Mouse (Mus musculus) hindbrain, embryonic 10.5 days (tissue): ENCODE measurements at regions not wholly inside any gene's neighbourhood (a gene's known extent, or its start where the extent isn't known, plus 50 kb on each side); places are given as distances from the start of the nearest gene placed in this dataset.

Source experiments
- DNase-seq: peaks from one replicate; pipeline ENCODE4 v3.0.0-alpha.2; 2017; ENCODE audit warnings: low spot score
- H3K27ac ChIP-seq: fragments of 300-500 bp; sonication (generic); 2 replicates; pipeline ENCODE4 v1.5.1; 2016; ENCODE audit warnings: mild to moderate bottlenecking, moderate library complexity
- H3K27me3 ChIP-seq: fragments of 300-500 bp; sonication (generic); 2 replicates; pipeline ENCODE4 v1.6.1; 2016; ENCODE audit warnings: mild to moderate bottlenecking; ENCODE audit not compliant: poor library complexity, insufficient read depth, severe bottlenecking
- H3K36me3 ChIP-seq: fragments of 300-500 bp; sonication (generic); 2 replicates; pipeline ENCODE4 v1.6.1; 2016; ENCODE audit warnings: mild to moderate bottlenecking, moderate library complexity
- H3K4me1 ChIP-seq: fragments of 300-500 bp; sonication (generic); replicated peaks from 2 replicates; pipeline ENCODE4 v1.6.1; 2016; ENCODE audit warnings: mild to moderate bottlenecking
- H3K4me3 ChIP-seq: fragments of 300-500 bp; sonication (generic); 2 replicates; pipeline ENCODE4 v1.5.1; 2016; ENCODE audit warnings: mild to moderate bottlenecking, moderate library complexity
- H3K9me3 ChIP-seq: fragments of 300-500 bp; sonication (generic); 2 replicates; pipeline ENCODE4 v1.6.1; 2016; ENCODE audit warnings: mild to moderate bottlenecking, moderate library complexity
- WGBS: fragments of 180-500 bp; shearing (Covaris S2); methylation state at CpG from one replicate; pipeline ENCODE4 v1.1.7; 2016; 5-methylcytosine and 5-hydroxymethylcytosine counted together

GRCm38 (mm10) chr7:74844306-74844929 is 289.8 kb upstream of the Slco3a1 start:
- H3K27me3 ChIP-seq, result no peaks in the 10 kb centered on the region
- DNase-seq, result peak; percentile 26
- no peaks in the 10 kb centered on the region for H3K9me3 ChIP-seq
- no peaks in the 10 kb centered on the region for H3K36me3 ChIP-seq
- H3K27ac ChIP-seq, result peak overlapping the region; percentile 70
- peaks cover 25% of the 10 kb centered on the region for H3K4me1 ChIP-seq
- no peak overlapping the region for H3K4me3 ChIP-seq
- WGBS, result 12% methylated on average over 6 of the region's 6 CpGs

GRCm38 (mm10) chr7:74823286-74823685 is 268.7 kb upstream of the Slco3a1 start:
- 76% methylated on average over 2 of the region's 2 CpGs for WGBS
- no peak overlapping the region for H3K4me3 ChIP-seq
- H3K9me3 ChIP-seq, result no peaks in the 10 kb centered on the region
- DNase-seq, result no peak
- no peak overlapping the region for H3K27ac ChIP-seq
- no peaks in the 10 kb centered on the region for H3K4me1 ChIP-seq
- H3K27me3 ChIP-seq, result no peaks in the 10 kb centered on the region
- no peaks in the 10 kb centered on the region for H3K36me3 ChIP-seq

- no peak for DNase-seq
- Histone ChIP-seq H3K4me3 (no peak overlapping the region), H3K27ac (no peak overlapping the region), H3K36me3 (no peaks in the 10 kb centered on the region), H3K27me3 (no peaks in the 10 kb centered on the region), H3K9me3 (no peaks in the 10 kb centered on the region), H3K4me1 (no peaks in the 10 kb centered on the region)
- 69% methylated on average over 1 of the region's 1 CpGs for WGBS
These were observed 238.7 kb upstream of the Slco3a1 start for GRCm38 (mm10) chr7:74793241-74793640.

GRCm38 (mm10) chr7:74788696-74789095 is 234.1 kb upstream of the Slco3a1 start:
- Histone ChIP-seq H3K36me3 (no peaks in the 10 kb centered on the region), H3K27me3 (no peaks in the 10 kb centered on the region), H3K4me3 (no peak overlapping the region), H3K9me3 (no peaks in the 10 kb centered on the region), H3K27ac (no peak overlapping the region), H3K4me1 (no peaks in the 10 kb centered on the region)
- WGBS, result 89% methylated on average over 1 of the region's 1 CpGs
- DNase-seq, result no peak

- Histone ChIP-seq H3K27me3 (no peaks in the 10 kb centered on the region), H3K4me1 (no peaks in the 10 kb centered on the region), H3K9me3 (no peaks in the 10 kb centered on the region), H3K4me3 (no peak overlapping the region), H3K27ac (no peak overlapping the region), H3K36me3 (no peaks in the 10 kb centered on the region)
- WGBS, result 88% methylated on average over 9 of the region's 9 CpGs
- no peak for DNase-seq
These were observed 217.1 kb upstream of the Slco3a1 start for GRCm38 (mm10) chr7:74771435-74772406.

- no peak overlapping the region for H3K27ac ChIP-seq
- H3K4me1 ChIP-seq, result no peaks in the 10 kb centered on the region
- 91% methylated on average over 4 of the region's 4 CpGs for WGBS
- no peak overlapping the region for H3K4me3 ChIP-seq
- no peak for DNase-seq
- no peaks in the 10 kb centered on the region for H3K36me3 ChIP-seq
- H3K9me3 ChIP-seq, result no peaks in the 10 kb centered on the region
- no peaks in the 10 kb centered on the region for H3K27me3 ChIP-seq
These were observed 212.0 kb upstream of the Slco3a1 start for GRCm38 (mm10) chr7:74766550-74766949.

GRCm38 (mm10) chr7:74757469-74757868 is 202.9 kb upstream of the Slco3a1 start:
- no peak overlapping the region for H3K4me3 ChIP-seq
- no peaks in the 10 kb centered on the region for H3K4me1 ChIP-seq
- no peak overlapping the region for H3K27ac ChIP-seq
- WGBS, result 88% methylated on average over 2 of the region's 2 CpGs
- no peaks in the 10 kb centered on the region for H3K9me3 ChIP-seq
- no peaks in the 10 kb centered on the region for H3K36me3 ChIP-seq
- H3K27me3 ChIP-seq, result no peaks in the 10 kb centered on the region
- no peak for DNase-seq

- no peaks in the 10 kb centered on the region for H3K36me3 ChIP-seq
- H3K27ac ChIP-seq, result no peak overlapping the region
- H3K4me1 ChIP-seq, result no peaks in the 10 kb centered on the region
- no peak for DNase-seq
- H3K27me3 ChIP-seq, result no peaks in the 10 kb centered on the region
- no peak overlapping the region for H3K4me3 ChIP-seq
- WGBS, result 75% methylated on average over 1 of the region's 1 CpGs
- no peaks in the 10 kb centered on the region for H3K9me3 ChIP-seq
These were observed 193.1 kb upstream of the Slco3a1 start for GRCm38 (mm10) chr7:74747704-74748103.

GRCm38 (mm10) chr7:74734941-74735340 is 180.4 kb upstream of the Slco3a1 start:
- DNase-seq, result no peak
- Histone ChIP-seq H3K27me3 (no peaks in the 10 kb centered on the region), H3K4me3 (no peak overlapping the region), H3K9me3 (no peaks in the 10 kb centered on the region), H3K36me3 (no peaks in the 10 kb centered on the region), H3K27ac (no peak overlapping the region), H3K4me1 (no peaks in the 10 kb centered on the region)
- 80% methylated on average over 6 of the region's 6 CpGs for WGBS

GRCm38 (mm10) chr7:74726324-74726991 is 171.9 kb upstream of the Slco3a1 start:
- Histone ChIP-seq H3K4me1 (no peaks in the 10 kb centered on the region), H3K36me3 (no peaks in the 10 kb centered on the region), H3K27ac (no peak overlapping the region), H3K9me3 (no peaks in the 10 kb centered on the region), H3K4me3 (no peak overlapping the region), H3K27me3 (no peaks in the 10 kb centered on the region)
- WGBS, result 84% methylated on average over 8 of the region's 8 CpGs
- no peak for DNase-seq

- Histone ChIP-seq H3K36me3 (no peaks in the 10 kb centered on the region), H3K27me3 (no peaks in the 10 kb centered on the region), H3K4me3 (no peak overlapping the region), H3K9me3 (no peaks in the 10 kb centered on the region), H3K4me1 (no peaks in the 10 kb centered on the region), H3K27ac (no peak overlapping the region)
- 96% methylated on average over 14 of the region's 14 CpGs for WGBS
- no peak for DNase-seq
These were observed 164.7 kb upstream of the Slco3a1 start for GRCm38 (mm10) chr7:74719321-74719720.

GRCm38 (mm10) chr7:74709993-74710581 is 155.5 kb upstream of the Slco3a1 start:
- H3K27me3 ChIP-seq, result no peaks in the 10 kb centered on the region
- H3K9me3 ChIP-seq, result no peaks in the 10 kb centered on the region
- H3K4me3 ChIP-seq, result no peak overlapping the region
- peaks cover 27% of the 10 kb centered on the region for H3K4me1 ChIP-seq
- 34% methylated on average over 7 of the region's 7 CpGs for WGBS
- no peaks in the 10 kb centered on the region for H3K36me3 ChIP-seq
- peak; percentile 43 for DNase-seq
- H3K27ac ChIP-seq, result no peak overlapping the region
